Mouse (Mus musculus): ENCODE measurements around the gene Ms4a2.

Gene Ms4a2

DNA sequence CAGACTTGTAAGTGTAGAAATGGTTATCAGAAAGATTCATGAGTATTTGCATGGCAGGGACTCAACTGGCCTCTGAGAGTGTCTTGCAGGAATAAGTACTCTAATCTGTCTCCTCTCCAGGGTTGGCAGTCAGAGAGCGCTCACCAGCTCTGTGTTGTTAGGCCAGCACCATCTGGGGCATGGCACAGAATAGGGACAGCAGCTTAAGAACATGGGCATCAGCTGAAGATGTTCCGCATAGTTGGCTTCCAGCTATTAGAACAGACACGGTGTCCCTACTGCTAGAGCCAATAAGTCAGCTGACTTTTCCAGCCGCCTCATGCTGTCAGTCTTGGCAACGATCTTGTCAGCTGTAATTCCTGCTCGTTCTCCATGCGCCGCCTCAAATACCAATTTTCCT, 48.6 kb downstream of the Ms4a2 start:
- DNase-seq: no peak

All from liver (tissue).